Mouse (Mus musculus) mouse embryonic stem cell (cell line): Measurements from ENCODE around the gene Capn11.

Source experiments
- in situ Hi-C, 2 experiments: fragments of 300-500 bp; cut with MboI; formaldehyde crosslinking; loops; 1 replicate in 1 of 2; 3 replicates in 1 of 2; pipeline ENCODE4 v1.14.3; 2019 to 2020; ENCODE audit warnings: low sequenced_read_pairs in 2 of 2, low pct_unique_long_range_greater_than_20kb in 1 of 2, mixed read lengths in 1 of 2; ENCODE audit not compliant: unreplicated experiment in 1 of 2

Capn11 gene

DNA sequence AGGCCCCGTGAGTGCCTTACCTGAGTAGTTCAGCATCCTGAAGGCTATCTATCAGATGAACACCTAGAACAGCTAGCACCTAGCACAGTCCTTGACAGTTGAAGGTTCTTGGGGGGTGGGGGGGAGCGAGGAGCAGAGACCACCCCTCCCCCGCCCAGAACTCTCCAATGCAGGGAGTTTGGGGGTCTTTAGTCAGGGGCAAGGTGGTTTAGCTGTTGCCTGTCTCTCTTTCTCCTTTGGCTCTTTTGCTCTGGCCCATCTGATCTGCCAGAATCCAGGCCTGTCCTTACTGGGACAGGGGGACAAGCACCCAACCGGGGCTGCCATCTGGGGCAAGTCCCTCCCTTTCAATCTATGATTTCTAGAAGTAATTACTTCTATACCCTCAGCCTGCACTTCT, at the start of gene Capn11:
TSS of gene Capn11 (minus strand) at position 101 of the 400 bp plus-strand sequence.
- in situ Hi-C loops, result loop anchor here in 1 of 2 experiments (25.0 kb wide), 1 partner anchor 172 kb away; the partner anchor contains the start of gene Spats1

DNA sequence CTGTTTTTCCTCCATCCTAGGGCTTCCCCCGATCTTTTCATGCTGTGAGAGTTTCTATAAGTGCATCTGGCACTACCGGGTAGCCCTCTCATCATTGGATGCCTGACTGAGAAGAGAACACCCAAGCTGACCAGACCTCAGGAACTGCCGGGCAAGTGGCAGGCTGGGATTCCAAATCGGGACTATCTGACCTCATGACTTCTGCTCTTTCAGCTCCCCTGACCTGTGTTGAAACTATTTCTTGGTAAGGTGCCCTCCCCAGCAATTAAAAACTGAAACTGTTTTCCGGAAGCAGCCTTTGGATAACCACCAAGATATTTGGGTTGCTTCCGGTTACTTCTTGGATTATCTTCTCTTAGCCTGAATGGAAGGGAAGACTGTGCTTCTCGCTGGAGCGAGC, 49.1 kb upstream of the Capn11 start:
- in situ Hi-C loops, result no loop called here

DNA sequence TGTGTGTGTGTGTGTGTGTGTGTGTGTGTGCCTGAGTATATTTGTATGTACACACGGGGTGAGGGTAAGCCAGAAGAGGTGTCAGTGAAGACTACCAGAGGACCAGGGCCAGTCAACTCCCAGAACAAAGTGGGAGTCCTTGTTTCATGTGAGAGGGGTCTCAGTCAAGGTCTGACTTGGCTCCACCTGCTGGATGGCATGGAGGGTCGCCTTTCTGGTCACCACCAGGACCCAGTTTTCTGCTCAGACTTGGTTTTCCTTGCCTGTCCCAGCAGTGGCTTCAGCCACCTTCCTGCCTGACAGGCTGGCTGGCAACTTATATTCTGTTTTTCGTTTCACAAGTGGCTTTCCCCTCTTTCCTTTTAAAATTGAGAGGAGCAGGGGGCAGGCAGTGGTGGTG, 48.3 kb upstream of the Capn11 start:
- in situ Hi-C loops, result no loop called here

DNA sequence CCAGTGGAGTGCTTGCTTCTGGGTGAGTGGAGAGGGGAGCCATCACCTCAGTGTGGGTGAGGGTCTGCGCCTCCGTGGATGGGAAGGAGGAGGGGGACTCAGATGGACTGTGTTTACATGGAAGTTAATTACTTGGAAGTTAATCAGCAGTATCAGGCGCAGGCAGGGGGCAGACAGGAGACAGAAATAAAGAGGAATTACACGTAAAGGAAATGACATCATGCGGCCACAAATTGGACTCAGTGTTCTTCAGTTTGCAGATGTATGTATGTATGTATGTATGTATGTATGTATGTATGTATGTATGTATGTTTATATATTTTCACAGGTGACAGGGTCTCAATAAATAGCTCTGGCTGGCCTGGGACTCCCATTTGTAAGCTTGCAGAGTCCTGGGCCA, 47.7 kb upstream of the Capn11 start:
- in situ Hi-C loops, result no loop called here

DNA sequence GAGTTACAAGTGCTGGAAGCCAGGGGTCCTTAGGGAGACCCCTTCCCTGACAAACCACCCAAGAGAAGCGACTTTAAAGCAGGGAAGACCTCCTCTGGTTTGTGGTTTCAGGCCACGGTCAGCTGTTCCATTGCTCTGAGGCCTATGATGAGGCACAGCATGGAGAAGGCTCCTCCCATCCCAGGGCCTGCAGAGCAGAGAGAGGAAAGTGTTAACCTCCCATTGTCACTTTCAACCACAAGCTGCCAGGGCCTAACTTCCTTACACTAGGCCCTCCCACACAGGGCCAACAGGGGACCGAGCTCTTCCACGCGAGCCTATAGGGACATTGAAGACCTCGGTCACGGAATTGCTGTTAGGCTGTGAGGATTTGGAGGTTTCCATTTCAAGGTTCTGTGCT, 44.1 kb upstream of the Capn11 start:
- in situ Hi-C loops, result no loop called here

DNA sequence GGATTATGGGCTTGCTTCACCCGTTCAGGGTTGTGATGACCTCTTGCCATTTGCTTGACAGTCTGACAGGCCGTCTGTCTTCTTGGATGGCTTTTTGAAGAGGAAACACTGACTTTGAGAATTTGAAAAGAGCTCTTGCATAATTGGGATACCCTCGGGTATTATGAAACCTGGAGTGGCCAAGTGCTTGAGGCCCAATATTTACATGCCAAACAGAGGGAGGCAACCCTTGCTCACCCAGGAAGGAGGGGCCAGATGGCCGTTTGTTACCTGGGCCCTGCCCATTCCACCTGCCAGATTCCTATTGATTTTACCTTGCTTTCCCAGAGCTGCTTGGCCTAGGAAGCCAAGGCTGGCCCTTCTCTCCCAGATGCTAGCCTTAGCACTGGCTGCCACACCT, 43.1 kb upstream of the Capn11 start:
- in situ Hi-C loops, result no loop called here

DNA sequence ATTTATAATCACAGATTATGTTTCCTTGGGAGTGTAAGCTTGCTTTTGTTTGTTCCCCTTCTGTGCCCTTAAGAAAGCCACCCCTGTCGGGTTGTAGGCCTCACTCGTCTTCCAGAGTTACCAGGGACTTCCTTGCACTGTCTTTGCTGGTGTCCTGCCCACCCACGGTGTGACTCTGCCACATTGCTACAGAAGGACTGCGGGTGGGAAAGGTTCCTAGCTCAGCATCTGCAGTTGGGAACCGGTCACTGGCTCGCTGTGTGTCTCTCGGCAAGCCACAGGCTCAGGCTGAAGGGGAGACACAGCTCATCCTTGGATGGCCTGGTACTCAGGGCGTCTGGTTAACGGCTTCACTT, 42.1 kb upstream of the Capn11 start:
- in situ Hi-C loops, result no loop called here

DNA sequence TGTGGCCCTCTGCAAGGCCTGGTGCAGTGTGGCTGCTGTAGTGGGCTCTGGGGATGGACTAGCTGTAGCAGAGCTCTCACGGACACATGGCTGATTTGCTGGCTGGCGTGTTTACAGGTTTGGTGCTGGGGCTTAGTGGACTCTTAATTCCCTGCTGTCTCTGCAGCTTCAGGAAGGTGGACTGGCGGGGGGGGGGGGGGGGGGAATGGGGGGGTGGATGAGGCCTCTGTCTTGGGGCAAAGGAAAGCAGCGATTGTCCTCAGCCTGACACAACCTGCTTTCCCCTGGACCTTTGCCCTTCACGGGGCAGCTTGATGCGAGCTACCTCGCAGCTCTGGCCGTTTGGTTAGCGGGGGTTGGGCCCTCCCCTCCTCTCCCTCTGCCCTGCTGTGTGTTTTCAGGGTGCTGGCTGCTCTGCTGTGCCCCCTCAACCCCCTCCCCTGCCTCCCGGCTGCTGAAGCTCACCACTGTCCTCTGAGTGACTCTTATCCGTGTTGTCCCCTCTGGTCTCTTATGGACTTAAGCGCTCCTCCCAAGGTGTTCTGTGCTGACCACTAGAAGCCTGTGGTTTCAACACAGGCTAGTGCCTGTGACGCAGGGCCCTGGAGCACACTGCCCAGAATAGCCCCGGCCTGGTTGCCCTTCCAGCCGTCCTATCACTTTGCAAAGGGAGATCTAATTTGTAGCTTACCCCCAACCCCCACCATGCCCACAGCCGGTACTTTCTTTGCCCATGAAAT, 41.5 kb upstream of the Capn11 start:
- in situ Hi-C loops, result no loop called here

DNA sequence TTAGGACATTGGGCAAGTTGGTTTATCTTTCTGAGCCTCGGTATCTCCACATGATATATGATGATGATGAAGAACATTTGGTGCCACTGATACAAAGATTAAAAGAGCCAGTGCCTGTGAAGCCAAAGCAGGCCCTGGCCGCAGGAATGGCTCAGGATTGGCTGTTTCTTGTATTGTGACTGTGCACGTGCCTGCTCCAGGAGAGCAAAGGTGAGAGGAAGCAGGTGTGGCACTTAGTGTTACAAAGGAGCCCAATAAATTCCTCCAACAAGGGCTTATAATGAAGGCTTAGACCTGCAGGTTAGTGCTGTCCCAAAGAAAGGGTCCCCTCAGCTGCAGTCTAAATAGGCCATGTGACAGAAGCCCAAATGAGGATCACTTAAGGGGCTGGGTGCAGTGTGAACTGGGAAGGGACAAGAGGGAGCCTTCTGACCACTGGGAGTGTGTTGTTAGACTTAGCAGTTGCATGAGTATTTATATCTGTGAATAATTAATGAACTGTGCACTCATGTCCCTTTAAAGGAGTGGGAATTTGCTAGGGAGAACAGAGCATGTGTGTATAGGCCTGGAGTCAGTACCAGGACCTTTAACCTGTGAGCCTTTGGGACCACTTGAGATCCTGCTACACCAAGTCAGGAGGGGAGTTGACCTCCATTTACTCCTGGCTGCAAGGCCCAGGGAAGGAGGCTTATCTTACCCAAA, 40.1 kb upstream of the Capn11 start:
- in situ Hi-C loops, result no loop called here

DNA sequence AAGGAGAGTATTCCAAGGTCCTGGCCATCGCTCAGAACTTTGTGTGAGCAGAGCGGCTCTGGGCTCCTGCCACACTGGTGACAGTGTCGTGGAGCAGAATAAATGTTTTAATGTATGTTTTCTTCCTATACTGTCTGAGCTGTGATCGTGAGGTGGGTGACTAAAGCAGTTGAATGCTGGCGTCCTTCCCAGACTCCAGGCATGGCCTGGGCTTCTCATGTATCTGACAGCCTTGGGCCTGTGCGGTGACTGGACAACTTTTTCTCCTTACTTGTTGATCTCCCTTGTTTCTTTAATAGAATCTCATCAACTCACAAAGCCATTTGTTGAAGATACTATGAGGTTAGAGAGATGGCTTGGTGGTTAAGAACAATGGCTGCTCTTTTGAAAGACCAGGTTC, 39.2 kb upstream of the Capn11 start:
- in situ Hi-C loops, result no loop called here

DNA sequence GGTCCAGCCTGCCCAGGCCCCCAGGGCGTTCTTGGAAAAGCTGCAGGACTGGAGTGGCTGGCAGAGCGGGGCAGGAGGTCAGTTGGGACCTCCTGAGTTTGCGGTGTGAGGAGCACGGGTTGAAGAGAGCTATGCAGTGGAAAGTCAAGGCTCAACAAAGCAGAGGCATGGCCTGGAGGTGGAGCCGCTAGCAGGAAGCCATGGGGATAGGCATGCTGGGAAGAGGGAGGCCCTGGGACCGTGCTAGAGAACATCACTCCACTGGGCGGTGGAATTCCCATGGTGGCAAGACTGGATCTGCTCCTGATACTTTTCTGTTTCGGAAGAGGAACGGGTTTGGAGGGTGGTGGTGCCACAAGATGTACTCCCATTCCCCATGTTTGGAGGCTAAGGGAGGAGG, 37.9 kb upstream of the Capn11 start:
- in situ Hi-C loops, result no loop called here

DNA sequence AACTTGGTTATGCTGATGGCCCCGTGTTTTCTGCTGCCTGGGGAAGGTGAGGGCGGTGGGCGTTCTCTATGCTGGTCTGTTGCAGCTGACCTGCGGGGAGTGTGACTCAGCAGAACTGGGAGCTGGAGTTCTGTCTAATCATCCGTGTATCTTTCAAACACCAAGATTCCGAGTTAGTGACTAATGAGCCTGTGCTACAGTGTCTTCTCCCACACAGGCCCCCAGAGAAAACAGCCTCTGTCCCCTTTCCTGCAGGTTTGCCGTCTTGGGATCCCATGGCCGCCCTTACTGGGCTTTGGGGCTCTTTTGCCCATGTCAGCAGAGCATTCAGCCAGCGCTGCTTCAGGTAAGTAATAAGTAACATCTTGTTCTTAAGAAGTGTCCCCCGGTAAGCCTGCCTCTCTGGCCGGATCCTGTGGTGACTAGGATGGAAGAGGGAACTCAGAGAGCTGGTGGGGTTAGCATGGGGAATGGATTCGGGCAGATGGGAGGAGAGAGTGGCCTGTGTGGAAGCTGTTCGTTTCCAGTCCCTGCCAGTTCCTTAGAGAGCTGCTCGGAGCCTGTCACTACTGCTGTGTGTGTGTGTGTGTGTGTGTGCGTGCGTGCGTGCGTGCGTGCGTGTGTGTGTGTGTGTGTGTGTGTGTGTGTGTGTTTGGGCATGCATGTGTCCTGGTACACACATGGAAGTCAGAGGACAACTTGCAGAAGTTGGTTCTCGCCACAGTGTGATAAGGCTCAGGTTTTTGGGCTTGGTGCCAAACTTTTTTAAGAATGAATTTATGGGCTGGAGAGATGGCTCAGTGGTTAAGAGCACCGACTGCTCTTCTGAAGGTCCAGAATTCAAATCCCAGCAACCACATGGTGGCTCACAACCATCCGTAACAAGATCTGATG, 36.3 kb upstream of the Capn11 start:
- in situ Hi-C loops, result no loop called here

DNA sequence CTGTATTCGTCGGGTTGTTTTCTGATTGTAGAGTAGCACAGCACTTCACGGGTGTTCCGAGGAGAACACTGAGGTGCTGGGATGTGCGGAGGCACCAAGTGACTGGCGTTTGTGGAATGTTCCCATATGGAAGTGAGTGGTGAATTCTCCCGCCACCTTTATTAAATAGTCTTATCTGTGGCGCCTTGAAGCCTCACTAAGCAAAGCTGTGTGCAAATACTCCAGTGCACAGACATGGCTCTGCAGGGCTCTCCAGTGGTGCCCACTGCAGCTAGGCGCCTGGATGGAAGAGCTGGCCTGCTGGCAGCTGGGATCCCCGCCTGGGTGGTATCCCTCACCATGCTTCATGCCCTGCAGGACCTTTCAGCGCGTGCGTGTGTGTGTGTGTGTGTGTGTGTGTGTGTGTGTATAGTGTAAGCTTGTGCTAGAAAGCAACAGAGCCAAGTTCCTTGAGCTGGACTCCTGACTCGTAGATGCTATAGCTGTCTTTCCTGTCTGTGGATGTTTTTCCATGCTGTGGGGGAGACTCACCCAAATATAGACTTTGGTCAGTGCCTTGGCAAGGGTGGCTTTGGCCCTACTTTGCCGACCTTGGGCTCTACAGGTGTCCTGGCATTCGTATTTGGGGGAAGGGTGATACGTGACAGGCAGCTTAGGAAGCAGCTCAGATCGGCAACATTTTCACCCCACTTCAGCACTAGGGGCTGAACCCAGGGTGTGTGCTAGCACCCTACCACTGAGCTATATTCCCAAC, 34.9 kb upstream of the Capn11 start:
- in situ Hi-C loops, result no loop called here

DNA sequence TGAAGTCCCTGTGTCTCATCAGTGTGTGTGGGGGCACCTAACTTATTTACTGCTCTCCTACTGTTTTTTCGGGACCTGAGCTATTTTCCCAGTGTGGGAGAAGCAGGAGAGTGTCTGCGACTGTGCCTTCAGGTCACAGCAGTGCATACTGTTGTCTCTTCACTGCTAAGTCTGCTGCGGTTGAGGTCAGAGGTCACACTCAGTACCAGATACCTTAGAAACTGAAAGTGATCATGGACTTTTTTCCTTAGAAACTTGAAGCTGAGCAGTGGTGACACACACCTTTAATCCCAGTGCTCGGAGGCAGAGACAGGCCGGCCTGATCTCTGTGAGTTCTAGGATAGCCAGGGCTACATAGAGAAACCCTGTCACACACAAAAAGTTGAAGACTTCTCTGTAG, 33.0 kb upstream of the Capn11 start:
- in situ Hi-C loops, result no loop called here

DNA sequence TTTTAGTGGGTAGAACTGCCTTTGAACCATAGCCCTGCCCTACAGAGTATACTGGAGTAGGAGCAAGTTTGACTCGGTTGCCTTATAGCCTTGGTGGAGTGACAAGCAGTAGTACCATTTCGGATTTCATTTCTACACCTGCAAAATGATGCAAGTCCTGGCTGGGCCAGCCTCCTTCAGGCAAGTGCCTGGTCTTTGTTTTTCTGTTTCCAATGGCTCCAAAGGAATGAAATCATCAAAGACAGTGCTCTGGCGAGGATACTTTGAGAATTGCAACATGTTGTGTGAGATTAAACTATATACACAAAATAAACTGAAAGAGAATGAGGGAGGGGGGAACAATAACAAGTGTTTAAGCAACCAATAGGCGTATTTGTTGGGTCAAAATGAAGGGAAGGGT, 30.9 kb upstream of the Capn11 start:
- in situ Hi-C loops, result no loop called here

DNA sequence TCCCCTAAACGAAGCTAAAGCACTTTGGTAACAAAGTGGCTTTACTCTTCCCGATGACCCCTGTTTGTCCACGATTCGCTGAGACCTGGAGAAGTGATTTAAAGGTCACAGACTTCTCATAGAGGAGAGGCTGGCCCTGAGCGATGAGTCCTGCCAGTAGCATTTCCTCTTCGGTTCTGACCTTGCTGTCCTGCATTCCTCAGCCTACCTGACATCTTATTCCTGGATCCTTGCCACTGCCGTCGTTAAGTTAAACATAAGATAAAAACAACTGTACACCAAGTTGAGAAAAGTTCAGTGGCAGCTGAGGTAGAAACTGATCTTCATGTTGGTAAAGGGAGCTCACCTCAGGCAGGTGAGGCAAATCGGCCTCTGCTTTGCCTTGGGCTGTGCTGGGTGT, 30.0 kb upstream of the Capn11 start:
- in situ Hi-C loops, result no loop called here

DNA sequence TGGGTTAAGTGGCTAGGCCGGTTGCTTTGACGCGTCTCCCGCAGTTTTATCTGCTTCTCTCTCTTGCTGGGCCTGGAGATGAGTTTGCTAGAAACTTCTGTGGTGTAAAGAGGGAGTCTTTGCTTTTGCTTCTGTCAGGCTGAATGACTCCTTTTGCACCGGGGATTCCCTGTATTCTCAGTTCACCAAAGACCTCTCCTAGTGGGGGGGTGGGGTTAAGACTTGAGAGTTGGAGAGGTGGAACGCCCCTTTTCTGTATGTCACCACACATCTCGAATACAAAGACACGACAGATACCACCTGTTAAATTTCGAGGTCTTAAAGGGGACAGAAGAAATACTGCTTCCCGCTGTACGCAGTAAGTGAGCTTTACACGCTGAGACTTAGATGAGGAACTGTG, 27.6 kb upstream of the Capn11 start, which contains the start of gene Tmem63b:
TSS of gene Tmem63b (minus strand) at position 190 of the 400 bp plus-strand sequence.
- in situ Hi-C loops, result no loop called here

DNA sequence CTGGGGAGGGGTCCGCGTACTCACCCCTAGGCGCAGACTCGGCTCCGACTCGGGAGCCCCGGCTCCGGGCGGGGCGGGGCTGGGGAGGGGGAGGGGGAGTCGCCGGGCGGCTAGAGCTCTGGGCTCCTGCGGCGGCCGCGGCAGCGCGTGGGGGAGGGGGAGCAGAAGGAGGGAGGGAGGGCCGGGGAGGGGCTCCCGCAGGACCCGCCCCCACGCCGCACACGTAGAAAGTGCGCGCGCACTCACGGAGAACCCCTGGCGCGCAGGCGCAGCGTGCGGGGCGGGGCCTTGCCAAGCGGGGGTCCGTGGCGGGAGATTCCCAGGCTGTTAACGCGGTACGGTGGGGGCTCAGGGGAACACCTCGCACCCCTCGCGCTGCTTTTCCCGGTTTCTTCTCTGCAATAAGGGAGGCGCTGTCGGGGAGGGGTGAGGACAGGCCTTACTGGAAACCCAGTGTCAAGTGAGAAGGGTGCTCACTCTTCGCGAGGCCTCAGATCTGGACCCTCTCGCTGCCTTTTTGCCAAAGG, 27.0 kb upstream of the Capn11 start, which contains the start of gene Mrpl14:
TSS of gene Mrpl14 (plus strand) at position 230 of the 527 bp plus-strand sequence.
- in situ Hi-C loops, result no loop called here
